Mouse (Mus musculus) mouse trophoblast stem cell (cell line): ENCODE data around the gene Olfr180.

Source experiments
- in situ Hi-C, 2 experiments: fragments of 300-500 bp; cut with MseI, MboI; formaldehyde crosslinking; loops; 2 replicates in 1 of 2; 3 replicates in 1 of 2; pipeline ENCODE4 v1.15.1; 2025

Gene Olfr180

DNA sequence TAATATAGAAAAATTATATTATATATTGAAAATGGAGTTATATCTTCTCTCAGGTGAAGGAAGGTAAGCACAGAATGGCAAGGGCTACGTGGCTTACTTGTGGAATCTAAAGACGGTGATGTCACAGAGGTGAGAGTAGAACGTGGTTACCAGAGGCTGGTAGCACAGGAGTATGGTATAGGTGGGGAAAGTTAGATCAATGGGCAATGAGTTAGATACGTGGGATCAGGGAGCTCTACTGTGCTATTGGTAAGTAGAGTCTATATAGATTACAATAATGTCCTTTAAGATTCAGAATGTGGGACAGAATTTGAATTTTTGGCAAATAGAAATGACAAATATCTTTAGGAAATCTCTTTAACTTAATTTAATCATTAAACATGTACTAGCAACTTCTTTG lies at the start of gene Olfr180:
Gene Olfr180, minus strand, starts transcription at position 101 of the 400 bp plus-strand sequence.
- in situ Hi-C loops, result no loop called here

DNA sequence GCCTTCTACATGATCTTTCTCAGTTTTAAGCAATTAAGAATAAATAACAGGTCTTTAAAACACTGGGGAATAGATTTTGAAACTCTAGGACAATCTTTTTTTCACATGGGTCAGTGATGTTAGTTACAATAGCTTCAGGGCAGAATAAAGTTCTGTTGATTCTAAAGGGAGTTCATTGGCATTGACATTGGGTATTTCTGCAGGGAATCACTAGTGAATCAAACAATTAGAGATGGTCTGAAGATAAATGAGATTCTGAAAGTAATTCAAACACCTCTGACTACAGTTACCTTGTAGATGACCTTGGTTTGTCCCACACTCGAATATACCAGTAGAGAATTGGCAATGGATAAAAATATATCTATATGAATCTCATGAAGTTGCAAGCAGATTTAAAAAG lies 537 bp downstream of the Olfr180 start, which contains the start of gene Olfr181:
Gene Olfr181, minus strand, starts transcription at position 101 of the 400 bp plus-strand sequence.
- in situ Hi-C loops, result no loop called here

DNA sequence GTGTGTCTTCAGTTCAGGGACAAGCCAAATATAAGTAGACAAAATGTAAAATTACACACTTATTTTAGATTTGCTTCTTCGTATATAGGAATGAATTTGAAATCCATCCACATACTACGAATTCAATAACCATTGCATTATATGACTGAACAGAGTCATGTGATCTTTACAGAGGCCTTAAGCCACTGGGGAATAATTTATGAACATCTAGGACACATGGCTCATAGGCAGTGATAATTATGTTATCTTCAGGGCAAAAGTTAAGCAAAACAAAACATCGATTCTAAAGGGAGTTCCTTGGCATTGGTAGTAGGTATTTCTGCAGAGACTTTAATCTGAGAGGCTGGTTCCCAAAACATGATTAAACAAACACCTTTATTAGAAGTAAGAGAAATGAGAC lies 37.2 kb downstream of the Olfr180 start, which contains the start of gene Olfr178:
Gene Olfr178, minus strand, starts transcription at position 101 of the 400 bp plus-strand sequence.
- in situ Hi-C loops, result no loop called here

DNA sequence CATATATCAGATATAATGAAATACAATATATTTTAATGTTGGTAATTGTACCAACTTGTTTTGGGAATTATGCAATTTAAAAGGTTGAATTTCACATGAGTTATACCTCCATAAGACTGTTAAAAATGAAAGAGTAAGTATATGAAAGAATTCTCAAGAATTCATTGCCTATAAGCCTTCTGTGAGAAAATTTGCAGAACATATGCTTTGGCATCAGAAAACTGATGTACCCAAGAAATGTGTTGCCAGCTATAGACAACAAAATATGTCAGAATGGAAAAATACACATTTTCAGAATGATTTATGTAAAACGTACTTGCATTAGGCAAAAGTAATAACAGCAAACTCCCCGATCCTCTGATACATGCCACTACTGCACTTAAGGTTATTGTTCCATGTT lies 44.8 kb downstream of the Olfr180 start:
- in situ Hi-C loops, result no loop called here

DNA sequence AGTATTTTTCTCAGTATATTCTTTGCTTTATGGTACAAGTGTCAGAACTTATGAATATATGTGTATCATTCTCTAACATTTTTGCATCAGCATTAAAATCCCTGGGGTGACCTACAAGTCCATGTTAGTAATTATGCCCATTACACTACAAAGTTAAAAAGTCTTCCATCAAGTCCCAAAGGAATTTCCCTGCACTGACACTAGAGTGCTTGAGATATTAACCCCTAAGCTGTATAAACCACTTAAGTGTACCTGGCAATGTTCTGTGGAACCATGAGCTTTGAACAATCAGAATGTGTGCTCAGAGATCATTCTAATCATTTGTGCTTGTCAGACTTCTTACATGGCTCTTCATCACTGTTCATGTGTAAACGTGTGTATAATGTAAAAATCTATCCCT lies 54.5 kb downstream of the Olfr180 start, which contains the start of gene Olfr177:
Gene Olfr177, minus strand, starts transcription at position 101 of the 400 bp plus-strand sequence.
- in situ Hi-C loops, result no loop called here
